Mouse (Mus musculus) spleen, adult 12 weeks (tissue): Measurements from ENCODE around the gene Tmem56.

Source experiments
- DNase-seq: peaks from one replicate; pipeline ENCODE4 v3.0.0; 2022; ENCODE audit warnings: low spot score

The Tmem56 gene

GRCm38 (mm10) chr3:121168581-121168980 lies 114.3 kb downstream of the Tmem56 start:
- DNase-seq = no peak

GRCm38 (mm10) chr3:121163271-121163819 lies 119.6 kb downstream of the Tmem56 start:
- DNase-seq = peak; percentile 77

GRCm38 (mm10) chr3:121161661-121162060 lies 121.2 kb downstream of the Tmem56 start:
- DNase-seq = no peak

- DNase-seq = no peak
These were observed 122.5 kb downstream of the Tmem56 start for GRCm38 (mm10) chr3:121160424-121160823.

DNA sequence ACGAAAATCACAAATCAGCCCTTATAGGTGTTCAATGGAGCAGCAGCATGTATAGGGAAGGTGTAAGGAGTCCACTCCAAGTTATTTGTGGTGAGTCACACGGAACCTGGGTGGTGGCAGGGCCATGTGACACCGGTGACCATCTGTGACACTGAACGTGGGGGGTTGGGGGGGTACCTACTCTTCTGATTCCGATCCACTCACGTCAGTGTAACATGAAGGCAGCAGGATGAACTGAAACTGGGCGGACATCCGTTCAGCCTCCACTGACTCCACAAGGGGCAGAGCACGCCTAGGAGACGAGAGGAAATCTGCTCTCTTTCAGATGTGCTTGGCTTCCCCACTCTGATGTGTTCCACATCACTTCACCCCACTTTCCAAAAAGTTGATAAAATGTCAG lies 123.3 kb downstream of the Tmem56 start:
- DNase-seq = no peak

DNA sequence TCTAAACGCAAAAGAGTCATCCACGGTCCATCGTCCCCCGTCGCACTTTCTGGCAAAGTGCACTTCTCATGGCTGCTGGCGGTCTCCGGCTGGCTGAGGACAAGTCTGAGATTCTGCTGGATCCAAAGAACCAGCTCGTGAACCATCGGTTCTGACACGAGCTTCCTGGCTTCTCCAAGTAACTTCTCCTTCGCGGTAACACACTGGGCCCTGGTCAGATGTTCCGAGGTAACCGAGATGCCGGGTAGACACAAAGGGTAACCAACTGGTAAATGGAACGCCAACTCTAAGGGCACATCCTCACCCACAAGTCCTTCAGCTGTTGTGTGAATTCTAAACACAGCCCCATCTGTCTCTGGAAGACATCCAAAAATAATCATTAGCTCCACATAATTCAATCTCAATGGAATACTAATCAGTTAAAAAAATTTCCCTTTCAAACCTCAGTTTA lies 124.0 kb downstream of the Tmem56 start:
- DNase-seq = no peak

- DNase-seq = no peak
These were observed 125.2 kb downstream of the Tmem56 start for GRCm38 (mm10) chr3:121157546-121158330.

- DNase-seq = no peak
These were observed 126.3 kb downstream of the Tmem56 start for GRCm38 (mm10) chr3:121156451-121157186.

DNA sequence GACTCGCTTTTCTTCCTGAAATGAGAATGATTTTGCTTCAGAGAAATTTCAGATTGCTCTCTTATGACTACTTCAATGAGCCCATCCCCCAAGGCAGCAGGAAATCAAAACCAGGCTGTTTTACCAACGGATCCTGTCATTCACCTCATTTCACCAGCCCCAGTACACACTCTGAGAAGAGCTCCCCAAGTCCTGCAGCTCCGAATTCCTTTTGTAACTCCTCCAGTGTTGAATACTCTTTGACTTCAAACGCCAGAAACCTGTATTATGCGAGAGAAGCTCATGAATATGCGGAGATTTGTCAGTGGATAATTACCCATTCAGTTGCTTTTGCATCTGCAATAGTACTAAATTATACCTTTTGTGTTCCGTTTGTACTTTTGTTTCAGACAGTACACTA lies 126.9 kb downstream of the Tmem56 start:
- DNase-seq = no peak
